Mouse (Mus musculus): ENCODE data around the gene Rusc2. TPM values are rescaled to one million over a fixed set of nuclear protein-coding genes. Genes with fewer than 3 reads are reported as not detected.

Rusc2 gene
- polyA plus RNA-seq, 1 experiment from 2014 or later: 12.4 TPM

DNA sequence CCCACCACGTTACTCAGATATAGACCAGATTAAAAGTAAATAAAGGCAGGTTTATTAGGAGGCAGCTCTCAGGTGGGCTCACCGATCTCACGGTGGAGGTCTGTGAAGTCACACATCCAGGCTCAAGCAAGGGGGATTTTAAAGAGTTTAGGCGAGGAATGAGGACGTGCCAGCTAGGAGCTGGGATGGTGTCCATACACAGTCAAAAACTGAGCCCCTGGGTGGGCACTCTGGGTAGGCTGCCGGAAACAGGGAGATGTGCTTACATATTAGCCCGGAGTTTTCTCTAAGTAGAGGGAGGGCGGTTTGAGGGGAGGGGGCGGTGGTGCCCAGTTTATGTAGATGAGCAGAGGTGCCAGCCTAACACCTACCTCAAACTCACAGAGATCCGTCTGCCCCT lies 828 bp upstream of the Rusc2 start:
- Histone ChIP-seq H3K4me1 (ENCODE audit: control insufficient read depth, insufficient read depth, low read length) (peaks cover 9% of the 10 kb centered on the region), H3K36me3 (ENCODE audit: control insufficient read depth, insufficient read depth) (no peaks in the 10 kb centered on the region), H3K4me2 (ENCODE audit: low read depth, low read length) (peak overlapping the region; percentile 74), H3K27me3 (ENCODE audit: control insufficient read depth, insufficient read depth, low read length) (no peaks in the 10 kb centered on the region), H3K9me3 (replicated peaks; ENCODE audit: control insufficient read depth, low read length) (no peaks in the 10 kb centered on the region), H3K4me3 (ENCODE audit: low read length) (peak overlapping the region; percentile 75), H3K27ac (ENCODE audit: low read length) (no peak overlapping the region), H3K9ac (ENCODE audit: low read length) (peak overlapping the region; percentile 93)
- no peak for ATAC-seq (replicated peaks; ENCODE audit: extremely low read depth, insufficient read depth, low FRiP score)
- WGBS: 49% methylated on average over 10 of the region's 10 CpGs

DNA sequence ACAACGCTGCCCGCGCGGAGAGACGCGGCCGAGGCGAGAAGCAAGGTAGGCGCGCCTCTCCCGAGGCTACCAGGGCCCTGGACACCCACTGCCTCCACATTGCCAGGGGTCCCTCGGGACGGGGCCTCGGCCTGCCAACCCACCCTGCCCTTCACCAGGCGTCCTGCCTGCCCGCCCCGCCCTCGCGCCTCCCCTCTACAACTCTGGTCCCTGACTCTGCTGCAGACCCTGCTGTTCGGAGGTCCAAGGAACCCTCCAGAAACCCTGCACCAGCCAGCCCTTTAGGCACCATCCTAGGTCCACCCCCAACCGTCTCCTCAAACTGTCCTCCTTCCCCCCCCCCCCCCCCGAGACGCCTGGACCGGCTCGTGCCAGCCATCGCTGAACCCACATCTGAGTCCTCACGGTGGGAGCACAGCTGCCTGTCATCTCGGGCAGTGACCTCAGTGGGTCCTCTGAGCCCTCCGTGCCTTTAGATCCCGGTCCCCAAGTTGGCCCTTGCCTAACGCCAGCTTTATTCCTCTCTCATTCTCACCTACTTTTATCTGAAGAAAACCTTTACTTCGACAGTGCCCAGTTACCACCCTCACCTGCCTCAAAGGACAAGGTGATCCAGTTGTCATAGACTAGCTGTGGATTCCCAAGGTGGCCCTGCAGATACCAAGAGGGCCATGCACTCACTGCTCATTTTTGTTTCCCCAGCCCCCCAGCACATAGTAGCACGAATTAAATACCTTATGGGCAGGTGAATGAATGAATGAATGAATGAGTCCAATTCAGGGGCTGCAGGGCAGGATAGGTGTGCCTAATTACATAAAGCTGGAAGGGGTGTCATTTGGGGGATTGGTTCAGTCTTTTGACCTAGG lies 609 bp downstream of the Rusc2 start:
- Histone ChIP-seq H3K4me3 (ENCODE audit: low read length) (peak overlapping the region; percentile 75), H3K27ac (ENCODE audit: low read length) (peak overlapping the region; percentile 82), H3K27me3 (ENCODE audit: control insufficient read depth, insufficient read depth, low read length) (no peaks in the 10 kb centered on the region), H3K9me3 (replicated peaks; ENCODE audit: control insufficient read depth, low read length) (no peaks in the 10 kb centered on the region), H3K36me3 (ENCODE audit: control insufficient read depth, insufficient read depth) (no peaks in the 10 kb centered on the region), H3K4me1 (ENCODE audit: control insufficient read depth, insufficient read depth, low read length) (peaks cover 9% of the 10 kb centered on the region), H3K9ac (ENCODE audit: low read length) (peak overlapping the region; percentile 93), H3K4me2 (ENCODE audit: low read depth, low read length) (peak overlapping the region; percentile 74)
- WGBS: 4% methylated on average over 27 of the region's 33 CpGs
- ATAC-seq (replicated peaks; ENCODE audit: extremely low read depth, insufficient read depth, low FRiP score): peak; percentile 33

DNA sequence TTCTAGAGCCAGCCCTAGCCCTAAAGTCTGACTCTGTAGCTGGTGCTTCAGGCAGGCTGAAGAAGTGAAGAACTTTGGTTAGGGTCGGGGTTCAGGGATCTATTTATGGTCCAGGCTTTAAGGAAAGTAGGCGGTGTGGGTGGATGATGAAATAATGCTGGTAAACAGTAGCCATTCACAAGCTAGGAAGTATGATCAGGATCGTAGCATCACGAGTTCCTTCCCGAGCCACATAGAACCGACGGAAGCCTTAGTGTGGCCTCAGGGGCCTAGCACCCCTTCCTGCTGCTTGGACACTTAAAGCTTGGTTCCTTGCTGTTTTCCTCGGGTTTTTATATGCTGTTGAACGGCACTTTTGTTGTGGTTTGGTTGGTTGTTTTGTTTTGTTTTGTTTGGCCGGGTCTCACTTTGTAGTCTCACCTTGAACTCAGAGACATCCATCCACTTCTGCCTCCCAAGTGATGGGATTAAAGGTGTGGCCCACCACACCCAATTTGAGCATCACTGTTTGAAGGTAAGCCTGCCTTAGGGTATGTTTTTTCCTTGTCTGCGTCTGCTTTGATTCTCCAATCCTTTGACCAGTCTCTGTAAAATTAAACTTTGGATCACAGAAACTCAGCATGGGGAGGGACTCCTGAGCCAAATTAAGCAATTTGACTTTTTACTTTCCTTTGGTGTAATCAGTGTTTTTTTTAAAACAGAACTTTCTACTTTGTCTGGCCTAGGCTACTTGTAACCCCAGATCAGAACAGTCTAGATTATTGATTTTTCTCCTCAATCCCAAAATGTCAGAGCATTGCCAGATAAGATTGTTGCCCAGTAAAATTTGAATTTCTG lies 1.7 kb downstream of the Rusc2 start:
- Histone ChIP-seq H3K4me3 (ENCODE audit: low read length) (peak overlapping the region; percentile 75), H3K4me2 (ENCODE audit: low read depth, low read length) (peak overlapping the region; percentile 74), H3K27ac (ENCODE audit: low read length) (peak overlapping the region; percentile 44), H3K9ac (ENCODE audit: low read length) (peak overlapping the region; percentile 27), H3K9me3 (replicated peaks; ENCODE audit: control insufficient read depth, low read length) (no peaks in the 10 kb centered on the region), H3K4me1 (ENCODE audit: control insufficient read depth, insufficient read depth, low read length) (peaks cover 9% of the 10 kb centered on the region), H3K36me3 (ENCODE audit: control insufficient read depth, insufficient read depth) (no peaks in the 10 kb centered on the region), H3K27me3 (ENCODE audit: control insufficient read depth, insufficient read depth, low read length) (no peaks in the 10 kb centered on the region)
- ATAC-seq (replicated peaks; ENCODE audit: extremely low read depth, insufficient read depth, low FRiP score): no peak
- WGBS: 56% methylated on average over 11 of the region's 11 CpGs

DNA sequence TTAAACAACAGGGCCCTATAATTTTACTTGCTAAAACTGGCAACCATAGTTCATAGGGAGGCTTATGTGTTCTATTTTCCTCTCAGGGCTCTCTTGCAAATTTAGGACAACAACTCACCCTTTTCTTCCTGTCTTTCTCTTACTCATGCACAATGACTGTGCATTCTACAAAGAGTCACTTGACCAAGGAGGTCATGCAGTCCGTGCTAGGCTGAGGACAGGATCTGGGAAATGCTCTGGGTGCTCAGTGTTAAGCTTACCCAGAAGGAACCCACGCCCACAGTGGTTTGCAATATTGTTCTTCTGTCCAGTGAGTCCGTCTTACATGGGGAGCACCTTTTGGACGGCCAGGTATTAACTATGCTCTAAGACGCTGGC lies 2.3 kb downstream of the Rusc2 start:
- 81% methylated on average over 5 of the region's 5 CpGs for WGBS
- no peaks in the 10 kb centered on the region for H3K9me3 ChIP-seq (replicated peaks; ENCODE audit: control insufficient read depth, low read length)

DNA sequence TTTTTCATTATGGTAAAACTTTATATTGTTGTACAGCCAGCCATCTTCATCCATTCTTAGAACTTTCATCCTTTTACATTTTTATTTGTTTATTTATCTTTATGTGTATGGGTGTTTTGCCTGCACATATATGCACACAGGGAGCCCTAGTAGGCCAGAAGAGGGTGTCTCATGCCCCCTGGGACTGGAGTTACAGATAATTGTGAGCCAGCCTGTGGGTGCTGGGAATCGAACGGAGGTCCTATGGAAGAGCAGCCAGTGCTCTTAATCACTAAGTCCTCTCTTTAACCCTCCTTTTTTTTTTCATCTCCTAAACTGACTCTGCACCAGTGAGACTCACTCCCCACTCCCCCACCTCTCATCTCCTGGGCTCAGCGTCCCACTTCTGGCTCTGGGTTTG lies 2.8 kb downstream of the Rusc2 start:
- Histone ChIP-seq H3K9ac (ENCODE audit: low read length) (no peak overlapping the region), H3K4me3 (ENCODE audit: low read length) (no peak overlapping the region), H3K27ac (ENCODE audit: low read length) (no peak overlapping the region), H3K36me3 (ENCODE audit: control insufficient read depth, insufficient read depth) (no peaks in the 10 kb centered on the region), H3K4me2 (ENCODE audit: low read depth, low read length) (no peak overlapping the region), H3K9me3 (replicated peaks; ENCODE audit: control insufficient read depth, low read length) (no peaks in the 10 kb centered on the region), H3K4me1 (ENCODE audit: control insufficient read depth, insufficient read depth, low read length) (peaks cover 15% of the 10 kb centered on the region), H3K27me3 (ENCODE audit: control insufficient read depth, insufficient read depth, low read length) (no peaks in the 10 kb centered on the region)
- ATAC-seq (replicated peaks; ENCODE audit: extremely low read depth, insufficient read depth, low FRiP score): no peak
- WGBS: 96% methylated on average over 3 of the region's 3 CpGs

More for the DNA sequence above, 2.3 kb downstream of the Rusc2 start:
- Histone ChIP-seq H3K27me3 (ENCODE audit: control insufficient read depth, insufficient read depth, low read length) (no peaks in the 10 kb centered on the region), H3K27ac (ENCODE audit: low read length) (no peak overlapping the region), H3K9ac (ENCODE audit: low read length) (no peak overlapping the region), H3K36me3 (ENCODE audit: control insufficient read depth, insufficient read depth) (no peaks in the 10 kb centered on the region), H3K4me2 (ENCODE audit: low read depth, low read length) (no peak overlapping the region), H3K4me3 (ENCODE audit: low read length) (no peak overlapping the region), H3K4me1 (ENCODE audit: control insufficient read depth, insufficient read depth, low read length) (peaks cover 11% of the 10 kb centered on the region)
- ATAC-seq (replicated peaks; ENCODE audit: extremely low read depth, insufficient read depth, low FRiP score): no peak

DNA sequence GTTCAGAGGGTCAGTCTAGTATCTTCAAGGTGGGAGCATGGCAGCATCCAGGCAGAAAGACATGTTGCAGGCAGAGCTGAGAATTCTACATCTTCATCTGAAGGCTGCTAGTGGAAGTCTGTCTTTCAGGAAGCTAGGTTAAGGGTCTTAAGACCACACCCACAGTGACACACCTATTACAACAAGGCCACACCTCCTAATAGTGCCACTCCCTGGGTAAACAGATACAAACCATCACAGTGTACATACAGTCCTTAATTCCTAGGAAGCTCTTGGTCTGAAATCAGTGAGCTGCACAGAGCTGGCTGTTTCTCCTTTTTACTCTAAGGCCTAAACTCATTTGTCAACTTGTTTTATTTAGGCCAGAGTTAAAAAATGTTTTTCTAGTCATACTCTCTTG lies 5.2 kb downstream of the Rusc2 start:
- Histone ChIP-seq H3K27ac (ENCODE audit: low read length) (no peak overlapping the region), H3K27me3 (ENCODE audit: control insufficient read depth, insufficient read depth, low read length) (no peaks in the 10 kb centered on the region), H3K4me1 (ENCODE audit: control insufficient read depth, insufficient read depth, low read length) (peaks cover 17% of the 10 kb centered on the region), H3K9ac (ENCODE audit: low read length) (no peak overlapping the region), H3K9me3 (replicated peaks; ENCODE audit: control insufficient read depth, low read length) (no peaks in the 10 kb centered on the region), H3K4me3 (ENCODE audit: low read length) (no peak overlapping the region), H3K36me3 (ENCODE audit: control insufficient read depth, insufficient read depth) (no peaks in the 10 kb centered on the region), H3K4me2 (ENCODE audit: low read depth, low read length) (no peak overlapping the region)
- ATAC-seq (replicated peaks; ENCODE audit: extremely low read depth, insufficient read depth, low FRiP score): no peak

DNA sequence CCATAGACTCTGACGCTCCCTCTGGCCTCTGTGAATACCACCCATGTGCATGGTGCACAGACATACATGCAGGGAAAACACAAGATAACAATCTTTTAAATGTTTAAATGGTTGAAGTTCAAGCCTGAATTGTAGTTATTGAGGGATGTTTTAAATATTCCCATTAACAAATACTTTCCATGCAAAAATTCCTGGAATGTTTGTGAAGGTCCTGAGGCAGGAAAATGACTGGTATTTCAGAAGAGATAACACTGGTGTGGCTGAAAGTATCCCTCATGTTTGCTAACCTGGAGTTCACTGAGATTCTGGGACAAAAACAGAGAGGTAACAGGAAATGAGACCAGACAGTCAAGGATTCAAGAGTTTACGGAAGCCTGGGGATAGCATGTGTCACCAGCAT lies 7.6 kb downstream of the Rusc2 start:
- no peaks in the 10 kb centered on the region for H3K9me3 ChIP-seq (replicated peaks; ENCODE audit: control insufficient read depth, low read length)
- H3K27me3 ChIP-seq (ENCODE audit: control insufficient read depth, insufficient read depth, low read length): no peaks in the 10 kb centered on the region
- peak overlapping the region; percentile 51 for H3K27ac ChIP-seq (ENCODE audit: low read length)
- 53% methylated on average over 2 of the region's 2 CpGs for WGBS
- H3K4me2 ChIP-seq (ENCODE audit: low read depth, low read length): no peak overlapping the region
- H3K4me1 ChIP-seq (ENCODE audit: control insufficient read depth, insufficient read depth, low read length): peaks cover 20% of the 10 kb centered on the region
- no peak for ATAC-seq (replicated peaks; ENCODE audit: extremely low read depth, insufficient read depth, low FRiP score)
- no peak overlapping the region for H3K4me3 ChIP-seq (ENCODE audit: low read length)
- peak overlapping the region; percentile 35; the same call in 1 of the 2 replicates for H3K9ac ChIP-seq (ENCODE audit: low read length)
- no peaks in the 10 kb centered on the region for H3K36me3 ChIP-seq (ENCODE audit: control insufficient read depth, insufficient read depth)

DNA sequence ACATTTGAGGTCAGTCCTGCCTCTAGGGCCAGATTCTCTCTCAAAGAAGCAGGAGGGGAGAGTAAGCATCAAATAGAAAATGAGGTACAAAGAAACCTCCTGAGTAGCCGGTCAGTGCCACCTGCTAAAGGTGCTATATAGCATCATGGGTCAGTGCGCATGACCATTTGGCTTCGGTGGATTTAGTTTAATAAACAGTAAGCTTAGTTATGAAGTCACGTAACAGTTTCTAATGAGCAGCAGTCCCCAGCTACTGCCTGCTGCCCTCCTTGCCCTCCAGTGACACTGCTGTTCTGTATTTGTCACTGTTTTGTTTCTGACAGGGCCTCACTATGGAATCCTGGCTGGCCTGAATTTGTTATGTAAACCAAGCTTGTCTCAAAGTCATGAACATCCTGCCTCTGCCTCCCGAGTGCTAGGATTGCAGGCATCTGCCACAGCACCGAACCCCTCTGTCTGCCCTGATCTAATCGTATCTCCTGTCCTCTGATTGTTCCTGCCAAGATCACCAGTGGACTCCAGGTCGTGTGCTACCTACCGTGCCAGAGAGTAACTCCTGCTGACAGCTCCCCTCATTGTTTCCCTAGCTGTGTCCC lies 8.2 kb downstream of the Rusc2 start:
- Histone ChIP-seq H3K36me3 (ENCODE audit: control insufficient read depth, insufficient read depth) (no peaks in the 10 kb centered on the region), H3K9me3 (replicated peaks; ENCODE audit: control insufficient read depth, low read length) (no peaks in the 10 kb centered on the region), H3K4me1 (ENCODE audit: control insufficient read depth, insufficient read depth, low read length) (peaks cover 23% of the 10 kb centered on the region), H3K9ac (ENCODE audit: low read length) (peak overlapping the region; percentile 35; the same call in 1 of the 2 replicates), H3K4me2 (ENCODE audit: low read depth, low read length) (no peak overlapping the region), H3K27ac (ENCODE audit: low read length) (peak overlapping the region; percentile 51), H3K27me3 (ENCODE audit: control insufficient read depth, insufficient read depth, low read length) (no peaks in the 10 kb centered on the region), H3K4me3 (ENCODE audit: low read length) (no peak overlapping the region)
- ATAC-seq (replicated peaks; ENCODE audit: extremely low read depth, insufficient read depth, low FRiP score): no peak
- 45% methylated on average over 9 of the region's 9 CpGs for WGBS
